Mouse (Mus musculus): ENCODE data around the gene Dcbld2. TPM values are rescaled to one million over a fixed set of nuclear protein-coding genes. Genes with fewer than 3 reads are reported as not detected.

Gene Dcbld2
- total and polyA plus RNA-seq, 2 experiments = 1.1 to 1.9 TPM

GRCm38 (mm10) chr16:58516960-58517798, 108.9 kb downstream of the Dcbld2 start:
- Histone ChIP-seq H3K27me3 (ENCODE audit: control insufficient read depth, insufficient read depth, low read length) (no peaks in the 10 kb centered on the region), H3K79me2 (ENCODE audit: control insufficient read depth, insufficient read depth, low read length) (no peaks in the 10 kb centered on the region; the same call in 1 of the 2 replicates), H3K4me3 (ENCODE audit: insufficient read depth, low read depth, low read length) (no peak overlapping the region), H3K4me1 (ENCODE audit: control insufficient read depth, insufficient read depth, low read length) (no peaks in the 10 kb centered on the region; the same call in 1 of the 2 replicates), H3K27ac (replicated peaks; ENCODE audit: insufficient read depth, low read depth, low read length) (no peak overlapping the region), H3K36me3 (ENCODE audit: control insufficient read depth, insufficient read depth, low read length) (no peaks in the 10 kb centered on the region), H3K9ac (ENCODE audit: low read depth, low read length) (no peak overlapping the region)
- no peak for DNase-seq (ENCODE audit: extremely low read depth, low read depth, low spot score)
- WGBS = 83% methylated on average over 7 of the region's 7 CpGs
- TF ChIP-seq POLR2A (IDR thresholded peaks at IDR 0.05; ENCODE audit: extremely low read depth, insufficient read depth, low read length) = no peak

Other genes starting within 250 kb of the Dcbld2 start
- gene St3gal6, start 115.8 kb downstream of the Dcbld2 start, total RNA-seq (2014; rRNA removed) = 3.2 and 4.8 TPM in 2 replicates
- 5.1 and 6.2 TPM in 2 replicates for gene St3gal6, start 115.8 kb downstream of the Dcbld2 start, polyA plus RNA-seq (2012; rRNA removed)
- not detected in 2 replicates for gene Gm813, start 208.5 kb downstream of the Dcbld2 start, total RNA-seq (2014; rRNA removed)
- gene Gm813, start 208.5 kb downstream of the Dcbld2 start, polyA plus RNA-seq (2012; rRNA removed) = not detected in 2 replicates
- gene E330017A01Rik, start 230.3 kb downstream of the Dcbld2 start, total RNA-seq (2014; rRNA removed) = not detected in 2 replicates
- not detected in 2 replicates for gene E330017A01Rik, start 230.3 kb downstream of the Dcbld2 start, polyA plus RNA-seq (2012; rRNA removed)

Measured in liver, adult 2 months (tissue).